Mouse (Mus musculus): ENCODE data around the gene Mup12.
"Not testable (repeated sequence)": the region's sequence is repeated elsewhere in the genome, so short reads cannot be mapped to it uniquely, and the experiment has no call there.

Gene Mup12

DNA sequence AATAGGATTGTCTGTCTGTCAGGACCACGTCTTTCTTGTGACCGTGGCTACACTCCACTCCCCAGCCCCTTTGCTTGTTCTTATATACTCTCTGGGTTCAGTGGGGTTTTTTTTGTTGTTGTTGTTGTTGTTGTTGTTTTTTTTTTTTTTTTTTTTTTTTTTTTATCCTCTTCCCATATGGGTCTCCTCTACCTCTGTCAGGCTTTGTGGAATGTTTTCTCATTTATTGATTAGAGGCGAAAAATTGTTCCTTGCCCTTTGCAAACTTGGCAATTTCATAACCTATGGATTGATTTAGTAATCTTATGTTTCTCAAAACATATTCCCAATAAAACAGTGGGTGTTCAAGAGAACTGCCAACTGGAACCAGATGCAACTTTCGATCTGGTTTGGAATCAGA lies at the start of gene Mup12:
Gene Mup12, minus strand, starts transcription at position 101 of the 400 bp plus-strand sequence.
- DNase-seq (ENCODE audit: low spot score), result not testable (repeated sequence)
